Mouse (Mus musculus) neural tube, embryonic 13.5 days (tissue): ENCODE results near the gene Tapbpl. TPM values are rescaled to one million over a fixed set of nuclear protein-coding genes. Genes with fewer than 3 reads are reported as not detected.
A peak's percentile ranks its signal among the peaks of the same experiment; 100 is the strongest.
"Not testable (repeated sequence)": the region's sequence is repeated elsewhere in the genome, so short reads cannot be mapped to it uniquely, and the experiment has no call there.

Experiments
- ATAC-seq: fragments of 200-750 bp; cut with Nextera tagmentation; 2 replicates; pipeline ENCODE4 v1.8.0; 2017; ENCODE audit warnings: low read depth, mild to moderate bottlenecking, moderate TSS enrichment, moderate library complexity
- H3K27ac ChIP-seq: fragments of 300-500 bp; sonication (generic); replicated peaks from 2 replicates; pipeline ENCODE4 v1.5.1; 2015; ENCODE audit warnings: moderate library complexity, mild to moderate bottlenecking, inconsistent platforms
- H3K27me3 ChIP-seq: fragments of 300-500 bp; sonication (generic); 2 replicates; pipeline ENCODE4 v1.6.1; 2015; ENCODE audit warnings: mild to moderate bottlenecking, inconsistent platforms
- H3K36me3 ChIP-seq: fragments of 300-500 bp; sonication (generic); 2 replicates; pipeline ENCODE4 v1.6.1; 2015; ENCODE audit warnings: mild to moderate bottlenecking, inconsistent platforms
- H3K4me1 ChIP-seq: fragments of 300-500 bp; sonication (generic); replicated peaks from 2 replicates; pipeline ENCODE4 v1.6.1; 2015; ENCODE audit warnings: inconsistent platforms
- H3K4me2 ChIP-seq: fragments of 300-500 bp; sonication (generic); 2 replicates; pipeline ENCODE4 v1.6.1; 2015; ENCODE audit warnings: inconsistent platforms, mild to moderate bottlenecking, moderate library complexity
- H3K4me3 ChIP-seq: fragments of 300-500 bp; sonication (generic); 2 replicates; pipeline ENCODE4 v1.5.1; 2015; ENCODE audit warnings: mild to moderate bottlenecking, inconsistent platforms
- H3K9ac ChIP-seq: fragments of 300-500 bp; sonication (generic); 2 replicates; pipeline ENCODE4 v1.6.1; 2015; ENCODE audit warnings: moderate library complexity, mild to moderate bottlenecking, inconsistent platforms
- H3K9me3 ChIP-seq: fragments of 300-500 bp; sonication (generic); 2 replicates; pipeline ENCODE4 v1.6.1; 2016; ENCODE audit warnings: inconsistent platforms
- WGBS: fragments of 180-500 bp; shearing (Covaris S2); methylation state at CpG from one replicate; pipeline ENCODE4 v1.1.7; 2015; 5-methylcytosine and 5-hydroxymethylcytosine counted together
- polyA plus RNA-seq: library from polyadenylated mRNA; unstranded; fragments of >200 nt; fragmentation: Nextera tagmentation; extraction: Ambion mirVana; gene quantifications from 2 replicates; pipeline ENCODE4 v1.2.1, GENCODE M21; 2015

Gene Tapbpl
- 4.8 and 5.5 TPM in 2 replicates for polyA plus RNA-seq

DNA sequence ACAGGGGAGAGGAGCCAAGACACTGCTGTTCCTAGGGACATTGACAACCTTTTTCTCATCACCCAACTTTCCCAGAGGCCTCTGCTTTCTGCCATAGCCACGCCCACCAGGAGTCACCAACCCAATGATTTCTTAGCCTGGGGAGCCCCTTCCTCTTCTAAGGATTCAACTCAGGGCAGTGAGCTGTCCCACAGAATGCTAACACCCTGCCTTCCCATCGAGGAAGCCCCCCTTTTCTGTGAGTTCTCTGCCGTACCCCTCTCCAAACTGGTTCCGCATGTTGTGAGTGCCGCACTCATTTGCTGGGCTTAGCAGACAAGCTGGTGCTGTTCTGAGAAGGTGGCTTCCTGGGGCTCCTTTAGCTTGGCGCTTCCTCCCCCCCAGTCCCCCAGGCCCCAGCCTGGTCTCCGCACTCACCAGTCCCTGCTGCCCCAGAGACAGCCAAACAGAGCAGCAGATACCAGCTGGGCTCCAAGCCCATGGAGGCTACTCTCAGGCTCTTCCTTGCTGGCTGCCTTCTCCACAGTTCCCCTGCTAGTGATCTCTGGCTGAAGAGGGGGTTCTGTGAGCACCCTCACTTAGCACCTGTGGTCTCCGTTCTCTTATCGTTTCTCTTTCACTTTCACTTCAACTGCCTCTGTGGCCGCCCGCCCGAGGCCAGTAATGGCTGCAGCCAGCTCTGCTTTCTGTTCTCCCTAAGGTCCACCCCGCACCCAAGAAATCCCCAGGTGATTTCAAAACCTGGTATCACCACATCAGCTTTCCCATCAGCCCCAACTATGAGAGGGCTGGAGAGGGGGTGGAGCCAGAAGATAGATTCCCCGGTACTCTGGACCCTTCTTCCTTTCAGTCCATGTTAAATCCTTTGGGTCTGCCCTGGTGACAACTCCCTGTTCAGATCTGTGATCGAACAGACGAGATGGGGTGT, at the start of gene Tapbpl:
TSS of gene Tapbpl (minus strand) at position 744 of the 928 bp plus-strand sequence.
- peaks cover 18% of the 10 kb centered on the region for H3K4me1 ChIP-seq
- H3K27ac ChIP-seq: peak within 1 kb of the TSS; percentile 79
- H3K4me2 ChIP-seq: peak within 1 kb of the TSS; percentile 84
- H3K36me3 ChIP-seq: no peaks in the 10 kb centered on the region
- peak within 1 kb of the TSS; percentile 80 for H3K9ac ChIP-seq
- WGBS: 10% methylated on average over 16 of the region's 16 CpGs
- H3K9me3 ChIP-seq: no peaks in the 10 kb centered on the region
- H3K4me3 ChIP-seq: peak within 1 kb of the TSS; percentile 44
- ATAC-seq: peak; percentile 82
- no peaks in the 10 kb centered on the region for H3K27me3 ChIP-seq

- H3K9ac ChIP-seq: no peak overlapping the region
Measured at GRCm38 (mm10) chr6:125279729-125280128, 48.1 kb upstream of the Tapbpl start.

GRCm38 (mm10) chr6:125274841-125275563, 43.3 kb upstream of the Tapbpl start:
- no peak overlapping the region for H3K4me2 ChIP-seq
- H3K36me3 ChIP-seq: no peaks in the 10 kb centered on the region
- 63% methylated on average over 15 of the region's 15 CpGs for WGBS
- H3K4me3 ChIP-seq: no peak overlapping the region
- no peaks in the 10 kb centered on the region for H3K9me3 ChIP-seq
- H3K4me1 ChIP-seq: peaks cover 4% of the 10 kb centered on the region
- no peaks in the 10 kb centered on the region for H3K27me3 ChIP-seq
- no peak overlapping the region for H3K9ac ChIP-seq
- H3K27ac ChIP-seq: no peak overlapping the region
- ATAC-seq: no peak

More at GRCm38 (mm10) chr6:125279729-125280128, 48.1 kb upstream of the Tapbpl start:
- Histone ChIP-seq H3K27me3 (no peaks in the 10 kb centered on the region), H3K4me3 (no peak overlapping the region), H3K4me1 (no peaks in the 10 kb centered on the region), H3K27ac (no peak overlapping the region), H3K4me2 (no peak overlapping the region), H3K36me3 (no peaks in the 10 kb centered on the region), H3K9me3 (no peaks in the 10 kb centered on the region)
- ATAC-seq: no peak
- WGBS: 54% methylated on average over 8 of the region's 8 CpGs

GRCm38 (mm10) chr6:125272228-125272785, 40.6 kb upstream of the Tapbpl start:
- ATAC-seq: no peak
- Histone ChIP-seq H3K4me3 (no peak overlapping the region), H3K27ac (no peak overlapping the region), H3K9me3 (no peaks in the 10 kb centered on the region), H3K9ac (no peak overlapping the region), H3K27me3 (no peaks in the 10 kb centered on the region), H3K4me2 (no peak overlapping the region), H3K36me3 (no peaks in the 10 kb centered on the region), H3K4me1 (peaks cover 4% of the 10 kb centered on the region)
- 78% methylated on average over 10 of the region's 10 CpGs for WGBS

DNA sequence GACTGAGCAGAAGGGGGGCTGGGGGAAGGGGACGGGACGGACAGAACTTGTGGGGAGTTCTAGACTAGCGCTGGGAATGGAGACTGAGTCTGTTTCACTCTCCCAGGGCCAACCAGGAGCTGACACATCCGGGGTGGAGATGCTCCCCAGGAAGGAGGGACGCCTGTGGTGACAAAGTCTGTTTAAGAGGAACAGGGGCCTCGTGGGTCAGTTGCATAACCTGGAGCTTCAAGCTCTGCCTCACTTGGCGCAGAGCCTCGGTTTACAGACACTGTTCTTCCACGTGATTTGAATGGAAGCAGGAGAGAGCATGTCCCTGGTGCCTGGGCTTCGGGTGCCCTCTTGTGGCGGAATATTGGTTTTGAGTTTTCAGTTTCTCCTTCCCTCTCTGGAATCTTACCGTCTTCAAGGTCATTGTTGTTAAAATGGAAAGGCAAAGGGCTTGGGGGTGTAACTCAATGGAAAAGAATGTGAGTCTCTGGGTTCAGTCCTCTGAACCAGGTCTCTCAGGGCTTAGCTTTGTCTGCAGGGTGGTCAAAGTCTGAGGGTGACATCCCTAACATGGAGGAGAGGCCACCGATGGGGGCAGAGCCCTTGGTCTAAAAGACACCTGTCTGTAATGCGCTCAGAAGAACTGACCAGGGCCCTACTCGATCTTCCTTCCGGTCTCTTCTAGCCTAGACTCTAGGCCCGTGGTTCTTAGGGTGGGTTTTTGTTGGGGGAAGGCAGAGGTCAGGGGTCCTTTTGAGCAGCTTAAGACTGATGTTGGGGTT, 40.0 kb upstream of the Tapbpl start:
- Histone ChIP-seq H3K27me3 (no peaks in the 10 kb centered on the region), H3K27ac (no peak overlapping the region), H3K4me3 (no peak overlapping the region), H3K4me1 (peaks cover 4% of the 10 kb centered on the region), H3K36me3 (no peaks in the 10 kb centered on the region), H3K9me3 (no peaks in the 10 kb centered on the region), H3K4me2 (peak overlapping the region; percentile 43), H3K9ac (0 out of 2 replicates have a peak overlapping the region, but pooled peaks have one; percentile 52)
- ATAC-seq: peak; percentile 89
- 22% methylated on average over 17 of the region's 17 CpGs for WGBS

DNA sequence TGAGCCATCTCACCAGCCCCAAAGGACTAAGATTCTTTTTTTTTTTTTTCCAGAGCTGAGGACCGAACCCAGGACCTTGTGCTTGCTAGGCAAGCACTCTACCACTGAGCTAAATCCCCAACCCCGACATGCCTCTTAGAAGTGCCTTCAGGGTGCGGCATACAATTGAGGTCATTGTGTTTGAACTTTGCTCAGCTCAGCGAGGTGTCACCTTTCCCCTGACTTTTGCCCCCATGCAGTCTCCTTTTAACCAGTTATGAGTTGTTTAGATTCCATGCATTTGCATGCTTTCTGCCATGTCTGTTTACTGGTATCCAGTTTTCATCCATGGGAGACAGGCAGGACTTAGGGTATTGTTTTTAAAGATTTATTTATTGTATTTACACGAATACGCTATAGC, 37.1 kb upstream of the Tapbpl start:
- no peak overlapping the region for H3K4me3 ChIP-seq
- no peaks in the 10 kb centered on the region for H3K9me3 ChIP-seq
- WGBS: 55% methylated on average over 6 of the region's 6 CpGs
- H3K4me1 ChIP-seq: peaks cover 4% of the 10 kb centered on the region
- H3K36me3 ChIP-seq: no peaks in the 10 kb centered on the region
- ATAC-seq: no peak
- H3K27ac ChIP-seq: no peak overlapping the region
- H3K9ac ChIP-seq: no peak overlapping the region
- H3K27me3 ChIP-seq: no peaks in the 10 kb centered on the region
- H3K4me2 ChIP-seq: no peak overlapping the region

- Histone ChIP-seq H3K4me3 (no peak overlapping the region), H3K36me3 (no peaks in the 10 kb centered on the region), H3K27ac (no peak overlapping the region), H3K9me3 (no peaks in the 10 kb centered on the region), H3K4me1 (peaks cover 4% of the 10 kb centered on the region), H3K4me2 (no peak overlapping the region), H3K27me3 (no peaks in the 10 kb centered on the region), H3K9ac (no peak overlapping the region)
- 79% methylated on average over 3 of the region's 3 CpGs for WGBS
- ATAC-seq: no peak
Measured at GRCm38 (mm10) chr6:125267469-125267868, 35.8 kb upstream of the Tapbpl start.

DNA sequence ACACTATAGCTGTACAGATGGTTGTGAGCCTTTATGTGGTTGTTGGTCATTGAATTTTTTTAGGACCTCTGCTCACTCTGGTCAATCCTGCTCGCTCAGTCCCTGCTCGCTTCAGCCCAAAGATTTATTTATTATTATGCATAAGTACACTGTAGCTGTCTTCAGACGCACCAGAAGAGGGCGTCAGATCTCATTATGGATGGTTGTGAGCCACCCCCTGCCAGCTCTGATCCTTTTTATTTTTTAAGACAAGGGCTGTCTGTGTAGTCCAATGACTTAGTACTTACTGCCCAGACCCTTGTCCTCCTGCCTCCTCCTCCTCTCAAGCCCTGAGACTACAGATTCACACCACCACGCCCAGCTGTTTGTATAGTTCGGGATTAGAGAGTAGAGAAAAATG, 34.9 kb upstream of the Tapbpl start:
- ATAC-seq, H3K9ac ChIP-seq, H3K36me3 ChIP-seq, H3K27ac ChIP-seq, H3K4me1 ChIP-seq, H3K4me2 ChIP-seq, H3K9me3 ChIP-seq, H3K27me3 ChIP-seq, H3K4me3 ChIP-seq: not testable (repeated sequence)
- WGBS: 61% methylated on average over 6 of the region's 6 CpGs

DNA sequence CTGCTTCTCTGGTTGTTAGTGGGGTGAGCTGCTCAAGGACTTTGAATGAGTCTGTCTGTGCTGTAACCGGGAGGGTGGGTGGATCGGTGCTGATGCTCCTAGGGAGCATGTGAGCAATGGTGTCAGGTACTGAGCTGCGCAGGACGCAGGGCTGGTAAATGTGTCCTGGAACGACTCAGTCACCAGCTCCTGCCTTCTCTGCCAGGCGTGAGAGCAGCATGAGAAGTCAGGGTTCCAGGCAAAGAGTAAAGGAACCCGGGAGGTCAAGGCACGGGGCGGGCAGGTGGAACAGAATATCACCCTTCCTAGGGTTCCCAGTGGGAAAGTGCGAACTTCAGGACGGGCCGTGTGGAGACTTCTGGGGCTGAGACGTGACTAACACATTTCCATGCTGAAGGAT, 34.4 kb upstream of the Tapbpl start:
- Histone ChIP-seq H3K4me3 (no peak overlapping the region), H3K9ac (no peak overlapping the region), H3K27ac (no peak overlapping the region), H3K4me2 (no peak overlapping the region), H3K4me1 (no peaks in the 10 kb centered on the region), H3K9me3 (no peaks in the 10 kb centered on the region), H3K27me3 (no peaks in the 10 kb centered on the region), H3K36me3 (no peaks in the 10 kb centered on the region)
- no peak for ATAC-seq
- 81% methylated on average over 13 of the region's 13 CpGs for WGBS

DNA sequence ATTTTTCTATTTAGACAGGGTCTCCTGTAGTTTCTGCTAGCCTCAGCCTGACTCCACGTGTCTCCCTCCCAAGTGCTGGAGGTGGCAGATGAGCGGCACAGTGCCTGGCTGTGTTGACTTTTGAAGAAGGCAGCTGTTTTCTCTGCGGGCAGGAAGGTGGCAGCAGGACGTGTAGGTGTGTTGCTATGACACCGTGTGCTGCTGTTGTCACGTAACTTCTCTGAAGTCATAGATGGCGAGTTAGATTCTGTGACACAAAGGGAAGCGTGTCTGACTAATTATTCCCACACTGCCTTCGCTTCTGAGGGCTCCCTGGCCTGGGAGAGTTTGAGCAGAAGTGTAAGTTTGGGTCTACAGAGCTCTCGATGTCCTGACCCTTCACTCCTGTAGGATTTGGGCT, 33.6 kb upstream of the Tapbpl start:
- WGBS: 52% methylated on average over 10 of the region's 10 CpGs
- no peak overlapping the region for H3K4me3 ChIP-seq
- no peaks in the 10 kb centered on the region for H3K36me3 ChIP-seq
- ATAC-seq: no peak
- no peaks in the 10 kb centered on the region for H3K4me1 ChIP-seq
- no peaks in the 10 kb centered on the region for H3K9me3 ChIP-seq
- no peaks in the 10 kb centered on the region for H3K27me3 ChIP-seq
- H3K27ac ChIP-seq: no peak overlapping the region
- H3K4me2 ChIP-seq: no peak overlapping the region
- H3K9ac ChIP-seq: no peak overlapping the region

DNA sequence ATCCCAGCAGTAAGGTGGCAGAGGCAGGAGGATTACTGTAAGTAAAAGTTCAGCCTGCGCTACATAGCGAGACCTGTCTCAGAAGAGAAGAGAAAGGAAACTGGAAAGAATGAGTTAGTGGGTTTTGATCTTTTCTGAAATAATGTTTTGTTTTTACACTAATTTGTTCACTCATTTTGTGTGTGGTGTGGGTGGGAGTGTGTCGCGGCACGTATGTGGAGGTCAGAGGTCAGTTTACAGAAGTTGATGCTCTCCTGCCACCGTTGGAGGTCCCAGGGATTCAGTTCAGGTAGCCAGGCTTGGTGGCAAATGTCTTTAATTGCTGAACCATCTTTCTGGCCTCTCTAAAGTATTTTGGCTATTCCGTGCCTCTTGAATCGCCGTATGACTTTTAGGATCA, 32.6 kb upstream of the Tapbpl start:
- no peaks in the 10 kb centered on the region for H3K4me1 ChIP-seq
- no peaks in the 10 kb centered on the region for H3K36me3 ChIP-seq
- ATAC-seq: no peak
- H3K27me3 ChIP-seq: no peaks in the 10 kb centered on the region
- 89% methylated on average over 9 of the region's 9 CpGs for WGBS
- H3K9ac ChIP-seq: no peak overlapping the region
- no peak overlapping the region for H3K4me3 ChIP-seq
- H3K9me3 ChIP-seq: no peaks in the 10 kb centered on the region
- H3K27ac ChIP-seq: no peak overlapping the region
- no peak overlapping the region for H3K4me2 ChIP-seq
